Mouse (Mus musculus): ENCODE data around the gene Grin2b. TPM values are rescaled to one million over a fixed set of nuclear protein-coding genes. Genes with fewer than 3 reads are reported as not detected.

The Grin2b gene
- polyA plus RNA-seq, 1 experiment, result 0.04 TPM

- H3K4me1 ChIP-seq (ENCODE audit: control insufficient read depth, insufficient read depth, insufficient read length, low read length), result no peaks in the 10 kb centered on the region
- H3K4me3 ChIP-seq (ENCODE audit: insufficient read depth, low read depth, low read length), result no peak overlapping the region
- no peak overlapping the region for H3K27ac ChIP-seq (replicated peaks; ENCODE audit: low read depth, low read length)
Measured at GRCm38 (mm10) chr6:136130456-136130855, 42.9 kb downstream of the Grin2b start.

GRCm38 (mm10) chr6:136122593-136122992 lies 50.7 kb downstream of the Grin2b start:
- no peak overlapping the region for H3K4me3 ChIP-seq (ENCODE audit: insufficient read depth, low read depth, low read length)
- no peak overlapping the region for H3K27ac ChIP-seq (replicated peaks; ENCODE audit: low read depth, low read length)
- H3K4me1 ChIP-seq (ENCODE audit: control insufficient read depth, insufficient read depth, insufficient read length, low read length), result no peaks in the 10 kb centered on the region

- Histone ChIP-seq H3K27ac (replicated peaks; ENCODE audit: low read depth, low read length) (no peak overlapping the region), H3K4me3 (ENCODE audit: insufficient read depth, low read depth, low read length) (no peak overlapping the region), H3K4me1 (ENCODE audit: control insufficient read depth, insufficient read depth, insufficient read length, low read length) (no peaks in the 10 kb centered on the region)
Measured at GRCm38 (mm10) chr6:136117390-136117789, 55.9 kb downstream of the Grin2b start.

GRCm38 (mm10) chr6:136113639-136114410 lies 59.5 kb downstream of the Grin2b start:
- Histone ChIP-seq H3K4me3 (ENCODE audit: insufficient read depth, low read depth, low read length) (no peak overlapping the region), H3K27ac (replicated peaks; ENCODE audit: low read depth, low read length) (no peak overlapping the region), H3K4me1 (ENCODE audit: control insufficient read depth, insufficient read depth, insufficient read length, low read length) (no peaks in the 10 kb centered on the region)

GRCm38 (mm10) chr6:136109172-136109571 lies 64.1 kb downstream of the Grin2b start:
- no peak overlapping the region for H3K27ac ChIP-seq (replicated peaks; ENCODE audit: low read depth, low read length)
- no peaks in the 10 kb centered on the region for H3K4me1 ChIP-seq (ENCODE audit: control insufficient read depth, insufficient read depth, insufficient read length, low read length)
- no peak overlapping the region for H3K4me3 ChIP-seq (ENCODE audit: insufficient read depth, low read depth, low read length)

- Histone ChIP-seq H3K4me1 (ENCODE audit: control insufficient read depth, insufficient read depth, insufficient read length, low read length) (no peaks in the 10 kb centered on the region), H3K4me3 (ENCODE audit: insufficient read depth, low read depth, low read length) (no peak overlapping the region), H3K27ac (replicated peaks; ENCODE audit: low read depth, low read length) (no peak overlapping the region)
Measured at GRCm38 (mm10) chr6:136108466-136108865, 64.8 kb downstream of the Grin2b start.

- Histone ChIP-seq H3K4me3 (ENCODE audit: insufficient read depth, low read depth, low read length) (no peak overlapping the region), H3K27ac (replicated peaks; ENCODE audit: low read depth, low read length) (no peak overlapping the region), H3K4me1 (ENCODE audit: control insufficient read depth, insufficient read depth, insufficient read length, low read length) (no peaks in the 10 kb centered on the region)
Measured at GRCm38 (mm10) chr6:136105221-136105620, 68.1 kb downstream of the Grin2b start.

- H3K4me3 ChIP-seq (ENCODE audit: insufficient read depth, low read depth, low read length), result no peak overlapping the region
- no peaks in the 10 kb centered on the region for H3K4me1 ChIP-seq (ENCODE audit: control insufficient read depth, insufficient read depth, insufficient read length, low read length)
- H3K27ac ChIP-seq (replicated peaks; ENCODE audit: low read depth, low read length), result no peak overlapping the region
Measured at GRCm38 (mm10) chr6:136100241-136100640, 73.1 kb downstream of the Grin2b start.

GRCm38 (mm10) chr6:136096269-136096668 lies 77.0 kb downstream of the Grin2b start:
- Histone ChIP-seq H3K4me1 (ENCODE audit: control insufficient read depth, insufficient read depth, insufficient read length, low read length) (no peaks in the 10 kb centered on the region), H3K27ac (replicated peaks; ENCODE audit: low read depth, low read length) (no peak overlapping the region), H3K4me3 (ENCODE audit: insufficient read depth, low read depth, low read length) (no peak overlapping the region)

- Histone ChIP-seq H3K4me3 (ENCODE audit: insufficient read depth, low read depth, low read length) (no peak overlapping the region), H3K27ac (replicated peaks; ENCODE audit: low read depth, low read length) (no peak overlapping the region)
Measured at GRCm38 (mm10) chr6:136079991-136080734, 93.1 kb downstream of the Grin2b start.

GRCm38 (mm10) chr6:136072326-136073054 lies 100.8 kb downstream of the Grin2b start:
- Histone ChIP-seq H3K4me1 (ENCODE audit: control insufficient read depth, insufficient read depth, insufficient read length, low read length) (no peaks in the 10 kb centered on the region), H3K27ac (replicated peaks; ENCODE audit: low read depth, low read length) (no peak overlapping the region)

More at GRCm38 (mm10) chr6:136079991-136080734, 93.1 kb downstream of the Grin2b start:
- no peaks in the 10 kb centered on the region for H3K4me1 ChIP-seq (ENCODE audit: control insufficient read depth, insufficient read depth, insufficient read length, low read length)

GRCm38 (mm10) chr6:136070101-136070500 lies 103.2 kb downstream of the Grin2b start:
- Histone ChIP-seq H3K4me1 (ENCODE audit: control insufficient read depth, insufficient read depth, insufficient read length, low read length) (no peaks in the 10 kb centered on the region), H3K27ac (replicated peaks; ENCODE audit: low read depth, low read length) (no peak overlapping the region), H3K4me3 (ENCODE audit: insufficient read depth, low read depth, low read length) (no peak overlapping the region)

More at GRCm38 (mm10) chr6:136072326-136073054, 100.8 kb downstream of the Grin2b start:
- no peak overlapping the region for H3K4me3 ChIP-seq (ENCODE audit: insufficient read depth, low read depth, low read length)

- no peak overlapping the region for H3K4me3 ChIP-seq (ENCODE audit: insufficient read depth, low read depth, low read length)
- no peak overlapping the region for H3K27ac ChIP-seq (replicated peaks; ENCODE audit: low read depth, low read length)
- no peaks in the 10 kb centered on the region for H3K4me1 ChIP-seq (ENCODE audit: control insufficient read depth, insufficient read depth, insufficient read length, low read length)
Measured at GRCm38 (mm10) chr6:136053346-136053745, 120.0 kb downstream of the Grin2b start.

GRCm38 (mm10) chr6:136050346-136050745 lies 123.0 kb downstream of the Grin2b start:
- Histone ChIP-seq H3K4me3 (ENCODE audit: insufficient read depth, low read depth, low read length) (no peak overlapping the region), H3K27ac (replicated peaks; ENCODE audit: low read depth, low read length) (no peak overlapping the region), H3K4me1 (ENCODE audit: control insufficient read depth, insufficient read depth, insufficient read length, low read length) (no peaks in the 10 kb centered on the region)

GRCm38 (mm10) chr6:136048084-136048483 lies 125.2 kb downstream of the Grin2b start:
- Histone ChIP-seq H3K4me3 (ENCODE audit: insufficient read depth, low read depth, low read length) (no peak overlapping the region), H3K27ac (replicated peaks; ENCODE audit: low read depth, low read length) (no peak overlapping the region), H3K4me1 (ENCODE audit: control insufficient read depth, insufficient read depth, insufficient read length, low read length) (no peaks in the 10 kb centered on the region)
